Mouse (Mus musculus) limb, embryonic 10.5 days (tissue): ENCODE results near the gene Phf21a. TPM values are rescaled to one million over a fixed set of nuclear protein-coding genes. Genes with fewer than 3 reads are reported as not detected.

Experiments used
- DNase-seq: peaks from one replicate; pipeline ENCODE4 v3.0.0-alpha.2; 2017; ENCODE audit warnings: low spot score
- H3K27ac ChIP-seq: fragments of 300-500 bp; sonication (generic); 2 replicates; pipeline ENCODE4 v1.5.1; 2016; ENCODE audit warnings: mild to moderate bottlenecking
- H3K27me3 ChIP-seq: fragments of 300-500 bp; sonication (generic); 2 replicates; pipeline ENCODE4 v1.6.1; 2016; ENCODE audit warnings: low read depth, mild to moderate bottlenecking; ENCODE audit not compliant: poor library complexity, severe bottlenecking
- H3K36me3 ChIP-seq: fragments of 300-500 bp; sonication (generic); 2 replicates; pipeline ENCODE4 v1.6.1; 2016; ENCODE audit warnings: mild to moderate bottlenecking, moderate library complexity
- H3K4me1 ChIP-seq: fragments of 300-500 bp; sonication (generic); 2 replicates; pipeline ENCODE4 v1.6.1; 2016
- H3K4me3 ChIP-seq: fragments of 300-500 bp; sonication (generic); 2 replicates; pipeline ENCODE4 v1.5.1; 2016; ENCODE audit warnings: mild to moderate bottlenecking, moderate library complexity
- H3K9me3 ChIP-seq: fragments of 300-500 bp; sonication (generic); replicated peaks from 2 replicates; pipeline ENCODE4 v1.6.1; 2016; ENCODE audit warnings: mild to moderate bottlenecking
- WGBS: fragments of 180-500 bp; shearing (Covaris S2); methylation state at CpG from one replicate; pipeline ENCODE4 v1.1.7; 2016; 5-methylcytosine and 5-hydroxymethylcytosine counted together
- polyA plus RNA-seq: library from polyadenylated mRNA; unstranded; fragments of >200 nt; fragmentation: Nextera tagmentation; extraction: Ambion mirVana; gene quantifications from 2 replicates; pipeline ENCODE4 v1.2.1, GENCODE M21; 2016

Gene Phf21a
- polyA plus RNA-seq, 1 experiment from 2014 or later = 40.2 TPM

GRCm38 (mm10) chr2:92060291-92060690, 32.6 kb upstream of the Phf21a start:
- H3K4me1 ChIP-seq = peaks cover 50% of the 10 kb centered on the region
- H3K27me3 ChIP-seq = peaks cover 55% of the 10 kb centered on the region
- WGBS = 10% methylated on average over 6 of the region's 6 CpGs
- H3K4me3 ChIP-seq = peak overlapping the region; percentile 67
- 0 out of 2 replicates have a peak overlapping the region, but pooled peaks have one; percentile 74 for H3K27ac ChIP-seq
- no peaks in the 10 kb centered on the region for H3K9me3 ChIP-seq
- DNase-seq = no peak
- no peaks in the 10 kb centered on the region for H3K36me3 ChIP-seq

- no peak for DNase-seq
- Histone ChIP-seq H3K27ac (no peak overlapping the region), H3K9me3 (no peaks in the 10 kb centered on the region), H3K36me3 (no peaks in the 10 kb centered on the region), H3K27me3 (peaks cover 55% of the 10 kb centered on the region), H3K4me1 (peaks cover 40% of the 10 kb centered on the region), H3K4me3 (no peak overlapping the region)
- WGBS = 76% methylated on average over 5 of the region's 5 CpGs
Measured at GRCm38 (mm10) chr2:92061337-92061736, 31.6 kb upstream of the Phf21a start.

- Histone ChIP-seq H3K27me3 (peaks cover 38% of the 10 kb centered on the region), H3K36me3 (no peaks in the 10 kb centered on the region), H3K4me1 (peaks cover 28% of the 10 kb centered on the region), H3K4me3 (no peak overlapping the region), H3K27ac (no peak overlapping the region), H3K9me3 (no peaks in the 10 kb centered on the region)
- no peak for DNase-seq
- WGBS = 57% methylated on average over 5 of the region's 5 CpGs
Measured at GRCm38 (mm10) chr2:92063106-92063505, 29.8 kb upstream of the Phf21a start.

GRCm38 (mm10) chr2:92065269-92065888, 27.5 kb upstream of the Phf21a start:
- Histone ChIP-seq H3K27me3 (peaks cover 18% of the 10 kb centered on the region), H3K27ac (no peak overlapping the region), H3K4me3 (no peak overlapping the region), H3K4me1 (peaks cover 5% of the 10 kb centered on the region), H3K36me3 (no peaks in the 10 kb centered on the region), H3K9me3 (no peaks in the 10 kb centered on the region)
- 88% methylated on average over 8 of the region's 8 CpGs for WGBS
- DNase-seq = no peak

- Histone ChIP-seq H3K9me3 (no peaks in the 10 kb centered on the region), H3K36me3 (no peaks in the 10 kb centered on the region), H3K4me3 (no peak overlapping the region), H3K4me1 (peaks cover 3% of the 10 kb centered on the region; the same call in 1 of the 2 replicates), H3K27me3 (peaks cover 12% of the 10 kb centered on the region), H3K27ac (no peak overlapping the region)
- DNase-seq = no peak
- 71% methylated on average over 6 of the region's 6 CpGs for WGBS
Measured at GRCm38 (mm10) chr2:92065938-92066337, 27.0 kb upstream of the Phf21a start.

GRCm38 (mm10) chr2:92066899-92067298, 26.0 kb upstream of the Phf21a start:
- Histone ChIP-seq H3K4me1 (peaks cover 3% of the 10 kb centered on the region; the same call in 1 of the 2 replicates), H3K27me3 (peaks cover 2% of the 10 kb centered on the region; the same call in 1 of the 2 replicates), H3K4me3 (no peak overlapping the region), H3K36me3 (no peaks in the 10 kb centered on the region), H3K9me3 (no peaks in the 10 kb centered on the region), H3K27ac (no peak overlapping the region)
- no peak for DNase-seq
- 76% methylated on average over 1 of the region's 1 CpGs for WGBS

GRCm38 (mm10) chr2:92067600-92067999, 25.3 kb upstream of the Phf21a start:
- no peak for DNase-seq
- Histone ChIP-seq H3K27me3 (no peaks in the 10 kb centered on the region), H3K4me3 (no peak overlapping the region), H3K9me3 (no peaks in the 10 kb centered on the region), H3K36me3 (no peaks in the 10 kb centered on the region), H3K4me1 (peaks cover 3% of the 10 kb centered on the region; the same call in 1 of the 2 replicates), H3K27ac (no peak overlapping the region)
- WGBS = 82% methylated on average over 3 of the region's 3 CpGs

GRCm38 (mm10) chr2:92069630-92070029, 23.3 kb upstream of the Phf21a start:
- Histone ChIP-seq H3K9me3 (no peaks in the 10 kb centered on the region), H3K4me1 (no peaks in the 10 kb centered on the region), H3K4me3 (no peak overlapping the region), H3K27me3 (no peaks in the 10 kb centered on the region), H3K27ac (no peak overlapping the region), H3K36me3 (no peaks in the 10 kb centered on the region)
- DNase-seq = no peak
- WGBS = 70% methylated on average over 5 of the region's 5 CpGs

- no peaks in the 10 kb centered on the region for H3K36me3 ChIP-seq
- H3K4me1 ChIP-seq = no peaks in the 10 kb centered on the region
- 81% methylated on average over 4 of the region's 4 CpGs for WGBS
- H3K27ac ChIP-seq = no peak overlapping the region
- H3K27me3 ChIP-seq = no peaks in the 10 kb centered on the region
- H3K4me3 ChIP-seq = no peak overlapping the region
- H3K9me3 ChIP-seq = no peaks in the 10 kb centered on the region
- DNase-seq = no peak
Measured at GRCm38 (mm10) chr2:92071143-92071542, 21.8 kb upstream of the Phf21a start.

GRCm38 (mm10) chr2:92076086-92076692, 16.7 kb upstream of the Phf21a start:
- DNase-seq = no peak
- Histone ChIP-seq H3K36me3 (no peaks in the 10 kb centered on the region), H3K27ac (no peak overlapping the region), H3K9me3 (no peaks in the 10 kb centered on the region), H3K27me3 (no peaks in the 10 kb centered on the region), H3K4me1 (no peaks in the 10 kb centered on the region), H3K4me3 (no peak overlapping the region)
- whole genome bisulfite sequencing = 84% methylated on average over 13 of the region's 13 CpGs

GRCm38 (mm10) chr2:92082196-92082595, 10.7 kb upstream of the Phf21a start:
- WGBS = 90% methylated on average over 4 of the region's 4 CpGs
- no peaks in the 10 kb centered on the region for H3K4me1 ChIP-seq

GRCm38 (mm10) chr2:92085721-92086120, 7.2 kb upstream of the Phf21a start:
- Histone ChIP-seq H3K4me3 (no peak overlapping the region), H3K4me1 (no peaks in the 10 kb centered on the region), H3K36me3 (no peaks in the 10 kb centered on the region), H3K9me3 (no peaks in the 10 kb centered on the region), H3K27me3 (no peaks in the 10 kb centered on the region), H3K27ac (no peak overlapping the region)
- 81% methylated on average over 1 of the region's 1 CpGs for WGBS
- no peak for DNase-seq

More at GRCm38 (mm10) chr2:92082196-92082595, 10.7 kb upstream of the Phf21a start:
- no peak for DNase-seq
- H3K27me3 ChIP-seq = no peaks in the 10 kb centered on the region
- no peaks in the 10 kb centered on the region for H3K9me3 ChIP-seq
- no peak overlapping the region for H3K27ac ChIP-seq
- no peak overlapping the region for H3K4me3 ChIP-seq
- H3K36me3 ChIP-seq = no peaks in the 10 kb centered on the region

GRCm38 (mm10) chr2:92087065-92087464, 5.9 kb upstream of the Phf21a start:
- H3K4me1 ChIP-seq = no peaks in the 10 kb centered on the region
- WGBS = 84% methylated on average over 4 of the region's 4 CpGs
- no peaks in the 10 kb centered on the region for H3K36me3 ChIP-seq
- no peak overlapping the region for H3K27ac ChIP-seq
- no peaks in the 10 kb centered on the region for H3K9me3 ChIP-seq
- no peak overlapping the region for H3K4me3 ChIP-seq
- no peaks in the 10 kb centered on the region for H3K27me3 ChIP-seq
- no peak for DNase-seq
